Mouse (Mus musculus): Measurements from ENCODE around the gene Tnxb. TPM values are rescaled to one million over a fixed set of nuclear protein-coding genes. Genes with fewer than 3 reads are reported as not detected.

Tnxb gene
- polyA plus RNA-seq, 1 experiment from 2014 or later = 2.2 TPM

GRCm38 (mm10) chr17:34646906-34647787 is 23.2 kb upstream of the Tnxb start, which contains the start of gene Atf6b:
Atf6b (plus strand) TSS chr17:34647146.
- Histone ChIP-seq H3K4me1 (replicated peaks; ENCODE audit: control insufficient read depth, insufficient read depth, low read length) (peaks cover 25% of the 10 kb centered on the region; the same call in 1 of the 2 replicates), H3K27me3 (replicated peaks; ENCODE audit: control insufficient read depth, insufficient read depth, low read length) (no peaks in the 10 kb centered on the region), H3K36me3 (ENCODE audit: control insufficient read depth, insufficient read depth, low read length) (peaks cover 36% of the 10 kb centered on the region), H3K27ac (ENCODE audit: low read depth) (peak within 1 kb of the TSS; percentile 57; the same call in 1 of the 2 replicates), H3K9ac (ENCODE audit: low read length) (peak within 1 kb of the TSS; percentile 89), H3K4me2 (ENCODE audit: low read length) (peak within 1 kb of the TSS; percentile 78), H3K9me3 (ENCODE audit: control insufficient read depth, low read length) (no peaks in the 10 kb centered on the region), H3K4me3 (ENCODE audit: low read depth, low read length) (peak within 1 kb of the TSS; percentile 99)
- DNase-seq (ENCODE audit: low spot score) (peak; percentile 87), ATAC-seq (replicated peaks; ENCODE audit: low FRiP score, low TSS enrichment, low read depth) (peak; percentile 96)
- 1% methylated on average over 64 of the region's 66 CpGs for WGBS

GRCm38 (mm10) chr17:34648141-34648890 is 22.0 kb upstream of the Tnxb start:
- 85% methylated on average over 16 of the region's 16 CpGs for WGBS
- ATAC-seq (replicated peaks; ENCODE audit: low FRiP score, low TSS enrichment, low read depth) = no peak

DNA sequence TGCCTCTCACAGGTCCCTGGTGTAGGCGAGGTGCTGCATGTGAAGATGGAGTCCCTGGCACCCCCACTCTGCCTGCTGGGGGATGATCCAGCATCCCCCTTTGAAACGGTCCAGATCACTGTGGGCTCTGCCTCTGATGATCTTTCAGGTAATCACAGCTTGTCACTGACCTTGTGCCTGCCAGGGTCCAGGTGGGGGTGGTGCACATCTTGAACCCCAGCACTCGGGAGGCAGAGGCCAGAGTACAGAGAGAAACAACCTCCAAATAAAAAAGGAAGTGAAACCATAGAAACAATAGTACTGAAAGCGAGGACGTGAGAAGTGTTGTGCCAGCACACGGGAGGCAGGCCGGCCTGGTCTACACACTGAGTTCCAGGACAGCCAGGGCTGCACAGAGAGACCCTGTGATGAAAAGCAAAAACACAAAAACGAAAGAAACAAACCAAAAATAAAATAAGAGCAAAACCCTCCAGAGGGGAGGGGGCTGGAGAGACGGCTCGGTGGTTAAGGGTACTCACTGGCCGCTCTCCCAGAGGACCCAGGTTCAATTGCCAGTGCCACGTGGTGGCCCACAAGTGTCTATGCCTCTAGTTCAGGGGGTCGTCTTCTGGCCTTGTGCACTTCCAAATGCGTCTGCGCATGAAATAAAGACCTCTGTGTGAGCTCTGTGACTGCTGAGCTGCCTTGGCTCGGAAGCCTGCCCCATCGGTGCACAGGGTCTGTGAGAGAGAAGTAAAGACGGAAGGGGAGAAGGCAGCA is 21.1 kb upstream of the Tnxb start:
- no peak for DNase-seq (ENCODE audit: low spot score)
- Histone ChIP-seq H3K9me3 (ENCODE audit: control insufficient read depth, low read length) (no peaks in the 10 kb centered on the region), H3K4me3 (ENCODE audit: low read depth, low read length) (no peak overlapping the region), H3K27me3 (replicated peaks; ENCODE audit: control insufficient read depth, insufficient read depth, low read length) (no peaks in the 10 kb centered on the region), H3K9ac (ENCODE audit: low read length) (no peak overlapping the region), H3K27ac (ENCODE audit: low read depth) (no peak overlapping the region), H3K4me2 (ENCODE audit: low read length) (no peak overlapping the region), H3K36me3 (ENCODE audit: control insufficient read depth, insufficient read depth, low read length) (peaks cover 52% of the 10 kb centered on the region), H3K4me1 (replicated peaks; ENCODE audit: control insufficient read depth, insufficient read depth, low read length) (peaks cover 25% of the 10 kb centered on the region; the same call in 1 of the 2 replicates)
- no peak for ATAC-seq (replicated peaks; ENCODE audit: low FRiP score, low TSS enrichment, low read depth)
- WGBS = 85% methylated on average over 18 of the region's 18 CpGs

More at GRCm38 (mm10) chr17:34648141-34648890, 22.0 kb upstream of the Tnxb start:
- Histone ChIP-seq H3K9me3 (ENCODE audit: control insufficient read depth, low read length) (no peaks in the 10 kb centered on the region), H3K4me3 (ENCODE audit: low read depth, low read length) (peak overlapping the region; percentile 99), H3K9ac (ENCODE audit: low read length) (0 out of 2 replicates have a peak overlapping the region, but pooled peaks have one; percentile 10), H3K27me3 (replicated peaks; ENCODE audit: control insufficient read depth, insufficient read depth, low read length) (no peaks in the 10 kb centered on the region), H3K27ac (ENCODE audit: low read depth) (no peak overlapping the region), H3K4me1 (replicated peaks; ENCODE audit: control insufficient read depth, insufficient read depth, low read length) (peaks cover 25% of the 10 kb centered on the region; the same call in 1 of the 2 replicates), H3K36me3 (ENCODE audit: control insufficient read depth, insufficient read depth, low read length) (peaks cover 47% of the 10 kb centered on the region), H3K4me2 (ENCODE audit: low read length) (peak overlapping the region; percentile 78)
- DNase-seq (ENCODE audit: low spot score) = no peak

DNA sequence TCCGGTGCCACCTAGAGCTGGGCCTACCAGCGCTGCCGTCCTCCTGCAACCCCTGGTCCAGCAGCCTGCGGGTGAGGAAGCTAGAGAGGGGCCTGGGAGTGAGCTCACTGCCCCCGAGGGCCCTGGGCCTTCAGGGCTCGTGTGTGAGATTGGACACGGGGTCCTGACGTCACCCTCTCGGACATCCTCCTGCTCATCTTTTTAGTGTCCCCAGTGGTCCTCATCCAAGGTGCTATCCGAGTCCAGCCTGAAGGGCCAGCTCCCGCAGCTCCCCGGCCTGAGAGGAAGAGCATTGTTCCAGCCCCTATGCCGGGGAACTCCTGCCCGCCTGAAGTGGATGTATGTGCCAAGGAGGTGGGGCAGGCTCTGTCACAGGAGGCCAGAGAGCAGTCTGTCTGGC is 19.6 kb upstream of the Tnxb start:
- H3K4me2 ChIP-seq (ENCODE audit: low read length) = no peak overlapping the region
- WGBS = 90% methylated on average over 14 of the region's 14 CpGs
- ATAC-seq (replicated peaks; ENCODE audit: low FRiP score, low TSS enrichment, low read depth) (no peak), DNase-seq (ENCODE audit: low spot score) (no peak)
- H3K27ac ChIP-seq (ENCODE audit: low read depth) = no peak overlapping the region
- H3K27me3 ChIP-seq (replicated peaks; ENCODE audit: control insufficient read depth, insufficient read depth, low read length) = no peaks in the 10 kb centered on the region
- H3K9me3 ChIP-seq (ENCODE audit: control insufficient read depth, low read length) = no peaks in the 10 kb centered on the region
- H3K36me3 ChIP-seq (ENCODE audit: control insufficient read depth, insufficient read depth, low read length) = peaks cover 55% of the 10 kb centered on the region
- no peak overlapping the region for H3K9ac ChIP-seq (ENCODE audit: low read length)
- no peak overlapping the region for H3K4me3 ChIP-seq (ENCODE audit: low read depth, low read length)
- H3K4me1 ChIP-seq (replicated peaks; ENCODE audit: control insufficient read depth, insufficient read depth, low read length) = peaks cover 26% of the 10 kb centered on the region

DNA sequence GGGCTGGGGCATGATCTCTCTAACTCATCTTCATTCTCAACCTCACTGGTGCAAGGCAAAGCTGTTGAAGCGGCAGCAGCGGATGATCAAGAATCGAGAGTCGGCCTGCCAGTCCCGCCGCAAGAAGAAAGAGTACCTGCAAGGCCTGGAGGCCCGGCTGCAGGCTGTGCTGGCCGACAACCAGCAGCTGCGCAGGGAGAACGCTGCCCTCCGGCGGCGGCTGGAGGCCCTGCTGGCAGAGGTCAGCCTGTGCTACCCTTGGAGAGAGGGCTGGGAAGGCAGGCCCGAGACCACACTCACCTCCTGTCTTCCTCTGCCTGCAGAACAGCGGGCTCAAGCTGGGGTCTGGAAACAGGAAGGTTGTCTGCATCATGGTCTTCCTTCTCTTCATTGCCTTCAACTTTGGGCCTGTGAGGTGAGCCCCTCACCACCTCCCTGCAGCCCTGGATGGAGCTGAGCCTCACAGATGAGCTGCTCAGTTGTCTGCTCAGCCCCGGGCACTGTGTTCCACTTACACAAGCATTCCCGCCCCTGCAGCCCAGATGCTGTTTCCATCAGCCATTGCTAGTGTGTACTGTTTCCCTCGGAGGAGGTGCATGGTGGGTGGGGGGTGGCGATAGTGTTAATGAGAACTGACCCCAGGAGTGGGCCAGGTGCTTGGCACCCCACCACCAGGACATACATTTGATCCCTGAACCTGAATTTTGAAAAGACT is 18.7 kb upstream of the Tnxb start:
- peaks cover 25% of the 10 kb centered on the region for H3K4me1 ChIP-seq (replicated peaks; ENCODE audit: control insufficient read depth, insufficient read depth, low read length)
- WGBS = 51% methylated on average over 19 of the region's 19 CpGs

DNA sequence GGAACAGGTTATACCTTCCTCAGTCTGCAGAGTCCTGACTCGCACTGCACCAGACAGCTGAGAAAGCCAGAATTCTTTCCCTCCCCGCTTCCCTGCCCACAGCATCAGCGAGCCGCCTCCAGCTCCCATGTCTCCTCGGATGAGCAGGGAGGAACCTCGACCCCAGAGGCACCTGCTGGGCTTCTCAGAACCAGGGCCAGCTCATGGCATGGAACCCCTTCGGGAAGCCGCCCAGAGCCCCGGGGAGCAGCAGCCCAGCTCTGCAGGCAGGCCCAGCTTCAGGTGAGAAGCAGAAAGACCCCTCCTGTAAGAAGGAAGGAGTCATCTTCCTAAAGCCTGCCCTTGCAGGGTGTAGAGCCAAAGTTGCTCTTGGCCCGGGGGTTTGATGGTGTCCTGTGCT is 17.8 kb upstream of the Tnxb start:
- Histone ChIP-seq H3K27ac (ENCODE audit: low read depth) (no peak overlapping the region), H3K4me2 (ENCODE audit: low read length) (no peak overlapping the region), H3K9me3 (ENCODE audit: control insufficient read depth, low read length) (no peaks in the 10 kb centered on the region), H3K27me3 (replicated peaks; ENCODE audit: control insufficient read depth, insufficient read depth, low read length) (no peaks in the 10 kb centered on the region), H3K9ac (ENCODE audit: low read length) (no peak overlapping the region), H3K4me3 (ENCODE audit: low read depth, low read length) (no peak overlapping the region), H3K4me1 (replicated peaks; ENCODE audit: control insufficient read depth, insufficient read depth, low read length) (peaks cover 25% of the 10 kb centered on the region), H3K36me3 (ENCODE audit: control insufficient read depth, insufficient read depth, low read length) (peaks cover 55% of the 10 kb centered on the region)
- ATAC-seq (replicated peaks; ENCODE audit: low FRiP score, low TSS enrichment, low read depth) (no peak), DNase-seq (ENCODE audit: low spot score) (no peak)
- 88% methylated on average over 10 of the region's 10 CpGs for WGBS

More for the DNA sequence above, 18.7 kb upstream of the Tnxb start:
- Histone ChIP-seq H3K36me3 (ENCODE audit: control insufficient read depth, insufficient read depth, low read length) (peaks cover 55% of the 10 kb centered on the region), H3K9ac (ENCODE audit: low read length) (no peak overlapping the region), H3K9me3 (ENCODE audit: control insufficient read depth, low read length) (no peaks in the 10 kb centered on the region), H3K27me3 (replicated peaks; ENCODE audit: control insufficient read depth, insufficient read depth, low read length) (no peaks in the 10 kb centered on the region), H3K27ac (ENCODE audit: low read depth) (no peak overlapping the region), H3K4me3 (ENCODE audit: low read depth, low read length) (no peak overlapping the region), H3K4me2 (ENCODE audit: low read length) (no peak overlapping the region)
- ATAC-seq (replicated peaks; ENCODE audit: low FRiP score, low TSS enrichment, low read depth) = no peak
- no peak for DNase-seq (ENCODE audit: low spot score)

DNA sequence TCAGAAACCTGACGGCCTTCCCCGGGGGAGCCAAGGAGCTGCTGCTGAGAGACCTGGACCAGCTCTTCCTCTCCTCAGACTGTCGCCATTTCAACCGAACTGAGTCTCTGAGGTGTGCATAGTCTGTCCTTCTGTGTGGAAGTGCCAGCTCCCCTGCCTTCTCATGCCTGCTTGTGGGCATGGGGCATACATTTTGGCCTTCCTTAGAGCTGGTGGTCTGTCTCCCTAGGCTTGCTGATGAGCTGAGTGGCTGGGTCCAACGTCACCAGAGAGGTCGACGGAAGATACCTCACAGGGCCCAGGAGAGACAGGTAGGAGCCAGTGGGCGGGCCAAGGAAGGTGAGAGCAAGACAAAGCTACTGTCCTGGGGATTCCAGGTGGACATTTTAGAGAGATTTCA is 17.4 kb upstream of the Tnxb start:
- no peak overlapping the region for H3K4me3 ChIP-seq (ENCODE audit: low read depth, low read length)
- no peaks in the 10 kb centered on the region for H3K27me3 ChIP-seq (replicated peaks; ENCODE audit: control insufficient read depth, insufficient read depth, low read length)
- no peak for ATAC-seq (replicated peaks; ENCODE audit: low FRiP score, low TSS enrichment, low read depth)
- no peak overlapping the region for H3K27ac ChIP-seq (ENCODE audit: low read depth)
- no peak overlapping the region for H3K9ac ChIP-seq (ENCODE audit: low read length)
- no peak for DNase-seq (ENCODE audit: low spot score)
- H3K4me1 ChIP-seq (replicated peaks; ENCODE audit: control insufficient read depth, insufficient read depth, low read length) = peaks cover 21% of the 10 kb centered on the region
- H3K4me2 ChIP-seq (ENCODE audit: low read length) = no peak overlapping the region
- H3K36me3 ChIP-seq (ENCODE audit: control insufficient read depth, insufficient read depth, low read length) = peaks cover 55% of the 10 kb centered on the region
- no peaks in the 10 kb centered on the region for H3K9me3 ChIP-seq (ENCODE audit: control insufficient read depth, low read length)
- WGBS = 88% methylated on average over 8 of the region's 8 CpGs

All from intestine, embryonic 14.5 days (tissue).